Mouse (Mus musculus): ENCODE measurements around the gene Pth2.

Pth2 gene

GRCm38 (mm10) chr7:45174567-45175280 lies 6.1 kb upstream of the Pth2 start:
- no peak for DNase-seq

GRCm38 (mm10) chr7:45175398-45175797 lies 5.4 kb upstream of the Pth2 start:
- DNase-seq: no peak

- no peak for DNase-seq
Measured at GRCm38 (mm10) chr7:45175929-45176328, 4.9 kb upstream of the Pth2 start.

GRCm38 (mm10) chr7:45176356-45176755 lies 4.4 kb upstream of the Pth2 start:
- DNase-seq: no peak

GRCm38 (mm10) chr7:45178550-45178949 lies 2.2 kb upstream of the Pth2 start:
- DNase-seq: no peak

GRCm38 (mm10) chr7:45179469-45179868 lies 1.3 kb upstream of the Pth2 start, which contains the start of gene Gfy:
Gfy (minus strand) TSS chr7:45179569.
- DNase-seq: no peak

- no peak for DNase-seq
Measured at GRCm38 (mm10) chr7:45181540-45181939, 745 bp downstream of the Pth2 start.

- DNase-seq: peak; percentile 91 to 97
Measured at GRCm38 (mm10) chr7:45182199-45182601, 1.4 kb downstream of the Pth2 start.

- peak; percentile 32 to 69 for DNase-seq
Measured at GRCm38 (mm10) chr7:45182606-45183005, 1.8 kb downstream of the Pth2 start.

GRCm38 (mm10) chr7:45183672-45184071 lies 2.9 kb downstream of the Pth2 start:
- no peak for DNase-seq

GRCm38 (mm10) chr7:45185921-45186320 lies 5.1 kb downstream of the Pth2 start:
- no peak for DNase-seq

GRCm38 (mm10) chr7:45189600-45189999 lies 8.8 kb downstream of the Pth2 start:
- no peak for DNase-seq

- DNase-seq: no peak
Measured at GRCm38 (mm10) chr7:45190186-45190585, 9.4 kb downstream of the Pth2 start.

- DNase-seq: no peak
Measured at GRCm38 (mm10) chr7:45191161-45191560, 10.4 kb downstream of the Pth2 start.

GRCm38 (mm10) chr7:45191803-45192363 lies 11.1 kb downstream of the Pth2 start:
- DNase-seq: no peak

- DNase-seq: no peak
Measured at GRCm38 (mm10) chr7:45192585-45193310, 12.0 kb downstream of the Pth2 start.

- DNase-seq: no peak
Measured at GRCm38 (mm10) chr7:45193406-45193805, 12.6 kb downstream of the Pth2 start.

- DNase-seq: no peak
Measured at GRCm38 (mm10) chr7:45193871-45194785, 13.3 kb downstream of the Pth2 start.

GRCm38 (mm10) chr7:45195341-45196175 lies 14.8 kb downstream of the Pth2 start:
- DNase-seq: no peak

GRCm38 (mm10) chr7:45196176-45196535 lies 15.4 kb downstream of the Pth2 start:
- DNase-seq: no peak

GRCm38 (mm10) chr7:45196994-45197393 lies 16.2 kb downstream of the Pth2 start:
- no peak for DNase-seq

GRCm38 (mm10) chr7:45198435-45198834 lies 17.6 kb downstream of the Pth2 start:
- peak; percentile 81 to 83 for DNase-seq
